Mouse (Mus musculus): ENCODE results near the gene Dock1. TPM values are rescaled to one million over a fixed set of nuclear protein-coding genes. Genes with fewer than 3 reads are reported as not detected.

Gene Dock1
- total RNA-seq, 2 experiments from 2014 or later, result 6.6 to 9.5 TPM

DNA sequence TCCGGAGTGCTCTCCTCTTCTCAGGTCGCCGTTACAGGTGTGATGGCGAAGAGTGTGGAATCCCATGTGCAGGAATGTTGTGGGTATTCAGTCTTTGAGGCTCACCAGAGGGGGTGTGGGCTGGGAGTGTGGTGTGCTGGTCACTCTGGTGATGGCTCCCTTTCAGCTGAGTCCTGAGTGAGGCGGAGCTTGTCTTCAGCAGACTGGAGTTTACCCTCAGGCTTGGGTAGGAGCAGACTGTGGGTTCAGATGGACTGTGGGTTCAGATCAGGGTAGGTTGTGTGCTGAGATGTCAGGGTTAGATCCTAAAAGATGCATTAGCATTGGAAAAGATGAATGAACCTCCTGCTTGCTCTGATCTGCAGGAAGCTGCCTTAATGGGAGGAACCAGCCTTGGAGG lies 29.5 kb downstream of the Dock1 start:
- no peak overlapping the region for H3K4me3 ChIP-seq
- no peak for TF ChIP-seq CTCF (IDR thresholded peaks at IDR 0.05)
- no peak for DNase-seq
- intact Hi-C loops (cut with DNase I), result no loop called here
- no peak overlapping the region for H3K27ac ChIP-seq

DNA sequence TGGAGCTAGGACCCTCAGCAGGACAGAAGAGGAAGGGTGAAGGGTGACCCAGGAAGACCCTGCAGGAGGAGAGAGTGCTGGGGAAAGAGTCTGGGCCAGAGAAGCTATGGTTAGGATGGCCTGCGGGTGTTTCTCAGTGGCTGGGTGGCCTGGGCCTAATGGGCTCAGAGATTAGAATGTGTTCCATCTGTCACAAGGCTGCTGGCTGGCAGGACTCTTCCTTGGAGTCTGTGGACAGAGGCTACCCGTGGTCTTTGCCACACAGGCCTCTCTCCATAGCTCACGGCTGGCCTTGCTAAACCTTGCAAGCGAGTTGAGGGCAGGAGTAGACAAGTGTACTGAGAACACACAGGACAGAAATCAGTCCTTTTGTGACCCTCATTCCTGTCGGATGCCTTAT lies 32.0 kb downstream of the Dock1 start:
- DNase-seq, result no peak
- intact Hi-C loops (cut with DNase I), result no loop called here
- TF ChIP-seq CTCF (IDR thresholded peaks at IDR 0.05), result no peak
- no peak overlapping the region for H3K27ac ChIP-seq
- no peak overlapping the region for H3K4me3 ChIP-seq

DNA sequence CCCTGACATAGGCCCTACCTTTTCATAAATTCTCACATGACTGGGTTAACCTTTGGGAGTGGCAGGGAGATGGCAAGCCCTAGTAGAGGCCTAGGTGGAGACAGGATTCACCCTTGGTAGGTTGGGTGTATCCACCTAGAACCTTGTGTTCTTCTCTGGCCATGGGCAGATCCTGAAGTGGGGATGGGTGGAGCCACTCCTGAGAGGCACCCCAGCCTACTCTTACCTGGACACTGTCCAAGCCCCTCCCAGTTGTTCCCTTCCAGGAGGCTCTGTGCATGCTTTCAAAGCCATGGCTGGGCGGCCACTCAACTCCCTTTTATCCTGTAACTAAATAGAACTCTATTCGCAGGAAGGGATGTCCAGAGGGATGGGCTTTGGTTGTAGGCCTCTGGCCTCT lies 33.2 kb downstream of the Dock1 start:
- H3K27ac ChIP-seq, result no peak overlapping the region
- peak; percentile 48 for DNase-seq

DNA sequence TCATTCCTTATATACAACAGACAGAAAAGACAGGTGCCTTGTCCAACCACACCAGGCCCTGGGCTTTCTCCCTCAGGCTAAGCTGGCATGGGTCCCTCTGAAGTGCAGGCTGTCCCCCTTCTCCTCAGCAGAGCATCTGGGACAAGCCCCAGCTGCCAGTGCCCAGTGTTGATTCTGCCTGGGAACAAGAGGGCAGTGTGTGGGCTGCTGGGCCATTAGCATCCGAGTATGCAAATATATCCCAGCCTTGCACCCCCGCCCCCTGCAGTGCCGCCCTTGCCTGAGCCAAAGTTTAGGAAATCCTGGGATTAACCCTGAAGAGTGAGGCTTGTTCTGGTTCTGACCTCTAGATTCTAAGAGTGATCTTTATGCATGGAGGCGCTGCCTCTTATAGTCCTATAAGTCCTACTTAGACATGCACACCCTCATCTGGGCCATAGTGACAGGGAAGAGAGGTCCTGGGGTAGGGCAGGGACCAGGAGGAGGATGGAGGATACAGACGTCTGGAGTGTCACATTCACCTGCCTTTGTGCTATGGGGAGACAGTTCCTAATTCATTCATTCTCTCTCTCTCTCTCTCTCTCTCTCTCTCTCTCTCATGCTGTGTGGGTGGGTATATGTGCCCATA lies 38.9 kb downstream of the Dock1 start:
- TF ChIP-seq CTCF (IDR thresholded peaks at IDR 0.05), result no peak
- no peak for DNase-seq
- intact Hi-C loops (cut with DNase I), result no loop called here
- Histone ChIP-seq H3K27ac (no peak overlapping the region), H3K4me3 (no peak overlapping the region)

More for the DNA sequence above, 33.2 kb downstream of the Dock1 start:
- no peak overlapping the region for H3K4me3 ChIP-seq
- no peak for TF ChIP-seq CTCF (IDR thresholded peaks at IDR 0.05)
- intact Hi-C loops (cut with DNase I), result no loop called here

DNA sequence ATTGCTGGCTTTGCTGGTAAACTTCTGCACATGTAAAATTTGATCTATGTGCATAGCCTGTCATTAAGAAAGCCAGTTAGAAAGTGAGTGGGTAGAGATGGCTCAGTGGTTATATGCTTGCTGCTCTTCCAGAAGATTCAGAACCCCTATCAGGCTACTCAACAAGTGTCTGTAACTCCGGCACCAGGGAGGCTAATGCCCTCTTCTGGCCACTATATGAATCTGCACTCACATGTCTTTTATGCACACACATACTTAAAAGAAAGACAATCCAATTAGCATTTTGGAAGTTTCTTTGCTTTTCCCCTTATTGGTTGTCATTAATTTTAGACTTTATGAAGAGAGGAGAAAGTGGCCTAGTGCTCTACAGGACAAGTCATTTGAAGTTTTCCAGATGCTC lies 41.1 kb downstream of the Dock1 start:
- TF ChIP-seq CTCF (IDR thresholded peaks at IDR 0.05), result peak; percentile 35; the same call in 1 of the 2 replicates
- no peak overlapping the region for H3K4me3 ChIP-seq
- intact Hi-C loops (cut with DNase I), result no loop called here
- DNase-seq, result no peak
- H3K27ac ChIP-seq, result no peak overlapping the region

DNA sequence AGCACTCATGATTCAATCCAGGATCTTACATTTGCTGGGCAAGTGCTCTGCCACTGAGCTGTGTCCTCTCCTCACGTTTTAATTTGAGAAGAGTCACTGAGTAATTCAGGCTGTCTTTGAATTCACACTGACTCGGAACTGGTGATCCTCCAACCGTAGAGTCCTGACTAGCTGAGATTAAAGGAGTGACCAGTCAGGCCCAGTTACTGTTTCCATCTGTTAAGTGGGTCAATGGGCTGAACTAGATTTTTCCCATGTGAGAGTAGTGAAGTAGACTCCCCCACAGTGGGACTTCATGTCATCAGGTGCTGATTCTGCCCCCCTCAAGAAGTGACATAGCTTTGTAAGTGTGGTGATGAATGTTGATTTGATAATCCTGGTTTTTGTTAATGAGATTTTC lies 49.0 kb downstream of the Dock1 start:
- H3K27ac ChIP-seq, result no peak overlapping the region
- DNase-seq, result no peak
- H3K4me3 ChIP-seq, result no peak overlapping the region
- intact Hi-C loops (cut with DNase I), result no loop called here
- no peak for TF ChIP-seq CTCF (IDR thresholded peaks at IDR 0.05)

DNA sequence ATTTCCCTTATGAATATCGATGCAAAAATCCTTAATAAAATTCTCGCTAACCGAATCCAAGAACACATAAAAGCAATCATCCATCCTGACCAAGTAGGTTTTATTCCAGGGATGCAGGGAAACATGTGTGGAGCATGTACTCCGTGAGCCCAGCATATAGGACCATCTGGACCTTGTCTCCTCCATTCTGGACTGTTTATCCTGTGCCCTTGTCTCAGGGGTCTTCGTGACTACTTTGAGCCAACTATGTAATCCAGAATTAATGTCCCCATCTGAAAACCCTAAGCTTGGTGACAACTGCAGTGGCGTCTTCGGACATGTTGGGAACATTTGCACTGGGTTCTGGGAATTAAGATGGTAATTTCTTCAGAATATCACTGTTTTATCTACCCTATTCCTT lies 51.9 kb downstream of the Dock1 start:
- H3K4me3 ChIP-seq, result no peak overlapping the region
- TF ChIP-seq CTCF (IDR thresholded peaks at IDR 0.05), result no peak
- DNase-seq, result no peak
- H3K27ac ChIP-seq, result no peak overlapping the region
- intact Hi-C loops (cut with DNase I), result no loop called here

DNA sequence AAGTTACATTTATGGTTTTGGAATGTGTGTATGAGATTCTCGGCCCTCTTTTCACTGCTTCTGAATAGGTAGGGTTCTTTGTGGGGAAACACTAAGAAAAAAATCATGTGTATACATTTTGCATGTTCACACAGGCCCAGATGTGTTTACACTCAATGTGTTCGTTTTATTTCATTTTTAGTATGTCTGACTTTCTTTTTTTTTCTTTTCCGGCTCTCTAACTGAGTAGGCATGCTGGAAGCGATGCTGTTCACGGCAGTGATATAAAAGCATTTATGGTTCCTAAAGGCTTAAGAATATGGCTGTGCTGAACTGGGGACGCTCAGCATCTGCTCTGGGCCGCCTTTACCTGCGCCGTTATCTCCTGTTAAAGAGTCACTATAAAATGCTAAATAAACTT lies 52.5 kb downstream of the Dock1 start:
- no peak for TF ChIP-seq CTCF (IDR thresholded peaks at IDR 0.05)
- intact Hi-C loops (cut with DNase I), result no loop called here

DNA sequence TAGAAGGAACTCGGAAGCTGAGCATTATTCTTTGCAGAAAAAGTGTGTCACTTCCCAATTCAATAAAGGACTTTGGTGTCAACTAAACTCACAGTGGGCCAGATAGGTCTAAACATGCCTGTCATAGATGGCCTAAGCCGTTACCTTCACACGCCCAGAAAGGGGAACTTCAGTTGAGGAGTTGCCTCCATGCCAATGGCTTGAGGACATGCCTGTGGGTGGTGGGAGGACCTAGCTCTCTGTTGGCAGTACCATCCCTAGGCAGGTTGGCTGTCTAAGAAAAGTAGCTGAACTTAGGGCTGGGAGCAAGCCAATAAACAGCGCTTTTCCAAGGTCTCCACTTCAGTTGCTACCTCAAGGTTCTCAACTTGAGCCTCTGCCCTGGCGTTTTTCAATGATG lies 53.1 kb downstream of the Dock1 start:
- Histone ChIP-seq H3K27ac (no peak overlapping the region), H3K4me3 (no peak overlapping the region)
- TF ChIP-seq CTCF (IDR thresholded peaks at IDR 0.05), result no peak
- no peak for DNase-seq
- intact Hi-C loops (cut with DNase I), result no loop called here

More for the DNA sequence above, 52.5 kb downstream of the Dock1 start:
- DNase-seq, result no peak
- Histone ChIP-seq H3K4me3 (no peak overlapping the region), H3K27ac (no peak overlapping the region)

DNA sequence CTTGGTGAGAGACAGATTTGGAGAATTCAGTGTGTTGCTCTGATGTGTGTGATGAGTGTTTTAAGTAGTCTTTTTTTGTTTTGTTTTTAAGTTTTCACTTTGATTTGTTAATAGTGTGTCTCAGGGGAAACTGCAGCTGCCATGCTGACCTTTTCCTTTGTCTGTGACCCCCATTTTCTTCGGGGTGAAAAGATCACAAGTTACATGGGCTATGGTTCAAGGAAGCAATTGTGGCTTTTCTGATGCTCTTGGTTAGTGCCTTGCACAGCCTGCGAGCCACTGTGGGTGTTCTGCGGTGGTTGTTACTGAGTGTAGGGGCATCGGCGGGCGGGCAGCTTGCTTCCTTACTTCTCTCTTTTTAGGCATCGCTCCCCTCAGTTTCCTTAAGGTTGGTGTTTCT lies 54.4 kb downstream of the Dock1 start:
- Histone ChIP-seq H3K27ac (no peak overlapping the region), H3K4me3 (no peak overlapping the region)
- intact Hi-C loops (cut with DNase I), result no loop called here
- TF ChIP-seq CTCF (IDR thresholded peaks at IDR 0.05), result no peak
- DNase-seq, result no peak

DNA sequence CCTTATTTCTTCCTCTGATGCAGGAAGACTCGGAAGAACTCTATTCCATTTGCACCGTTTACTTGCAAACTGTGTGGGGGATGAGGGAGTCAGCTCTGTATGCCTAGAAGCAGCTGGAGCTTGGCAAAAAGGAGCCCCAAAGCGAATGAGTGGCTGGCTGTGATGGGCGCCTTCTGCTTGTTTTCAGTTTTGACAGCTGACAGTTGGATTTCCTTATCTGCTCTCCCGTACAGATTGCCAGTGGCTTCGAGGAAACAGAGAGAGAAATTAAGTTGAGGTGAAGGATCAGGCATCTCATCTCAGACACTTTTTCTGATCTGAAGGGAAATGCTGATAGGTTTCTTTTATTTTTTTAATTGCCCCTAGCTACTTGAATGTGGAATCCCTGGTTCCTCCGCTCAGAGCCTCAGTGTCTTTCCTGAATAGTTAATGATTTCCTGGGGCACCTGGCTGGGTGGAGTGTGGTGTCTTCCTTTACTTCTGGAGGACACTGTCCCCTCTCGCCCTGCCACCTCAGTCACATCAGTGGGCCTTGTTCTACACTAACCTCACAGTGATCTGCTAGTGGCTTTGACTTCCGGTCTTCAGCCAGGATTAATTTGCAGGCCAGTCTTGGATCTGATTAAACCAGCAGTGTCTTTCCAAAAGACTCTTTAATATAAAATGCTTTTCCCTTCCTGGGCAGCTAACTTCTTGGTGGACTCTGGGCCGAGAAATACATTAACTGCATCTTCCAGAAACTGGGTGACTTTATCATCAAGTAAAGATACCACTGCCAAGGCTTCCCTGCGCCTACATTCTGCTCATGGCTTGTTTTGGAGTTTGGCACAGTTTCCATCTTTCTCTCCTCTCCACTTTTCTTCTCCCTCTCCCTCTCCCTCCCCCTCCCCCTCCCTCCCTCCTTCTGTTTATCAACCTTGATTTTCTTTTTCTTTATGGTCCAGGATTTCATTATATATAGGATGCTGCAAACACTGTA lies 55.4 kb downstream of the Dock1 start:
- intact Hi-C loops (cut with DNase I), result no loop called here

DNA sequence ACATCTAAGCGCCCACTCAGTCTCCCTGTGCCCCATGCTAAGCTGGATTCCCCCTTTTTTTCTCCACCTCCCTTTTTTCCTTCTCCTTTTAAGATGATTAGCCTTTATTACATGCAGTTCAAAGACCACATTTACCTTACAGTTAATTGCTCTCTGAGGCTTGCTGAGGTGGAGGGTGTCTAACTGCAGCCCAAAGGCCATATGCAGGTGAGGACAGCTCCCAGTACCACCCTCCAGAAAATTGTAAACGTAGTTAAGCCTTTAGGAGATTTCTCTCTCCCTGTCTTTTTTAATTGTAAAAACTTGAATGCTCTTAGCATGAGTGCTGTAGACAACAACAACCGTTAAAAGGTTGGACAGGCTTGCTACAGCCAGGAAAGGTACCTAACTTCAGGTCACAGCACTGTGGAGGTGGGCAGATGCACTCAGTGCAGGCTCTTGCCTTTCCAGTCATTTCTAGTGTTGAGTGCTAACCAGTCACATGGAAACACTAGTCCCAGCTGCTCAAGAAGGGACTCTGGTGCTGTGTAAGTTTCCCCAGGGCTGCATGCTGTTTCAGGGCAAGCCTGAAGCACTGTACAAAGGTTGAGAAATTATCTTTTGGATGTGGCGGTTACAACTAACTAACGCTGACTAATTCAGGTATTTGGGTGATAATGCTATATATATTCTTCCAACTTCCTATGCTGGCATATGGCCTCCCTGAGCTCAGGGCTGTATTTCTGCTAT lies 56.2 kb downstream of the Dock1 start:
- Histone ChIP-seq H3K4me3 (no peak overlapping the region), H3K27ac (no peak overlapping the region)
- DNase-seq, result no peak
- no peak for TF ChIP-seq CTCF (IDR thresholded peaks at IDR 0.05)
- intact Hi-C loops (cut with DNase I), result no loop called here

More for the DNA sequence above, 55.4 kb downstream of the Dock1 start:
- no peak for DNase-seq
- Histone ChIP-seq H3K27ac (no peak overlapping the region), H3K4me3 (no peak overlapping the region)
- no peak for TF ChIP-seq CTCF (IDR thresholded peaks at IDR 0.05)

DNA sequence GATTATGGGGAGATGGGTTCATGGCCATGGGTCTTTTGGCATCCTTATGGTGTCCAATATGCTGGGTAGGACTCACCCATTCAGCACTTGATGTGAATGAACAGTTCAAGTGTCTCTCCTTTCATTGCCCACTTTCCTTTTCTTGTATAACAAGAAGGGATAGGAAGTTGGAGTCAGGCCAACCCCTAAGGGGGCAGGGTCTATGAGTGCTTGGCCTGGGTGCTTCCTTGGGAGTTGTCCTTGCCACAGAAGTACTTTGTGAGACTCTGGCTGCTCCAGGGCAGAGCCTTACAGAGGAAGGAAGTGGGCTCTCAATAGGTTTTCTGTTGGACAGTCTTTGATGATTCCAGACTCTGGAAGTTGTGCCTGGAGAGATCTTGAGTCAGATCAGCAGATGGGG lies 58.9 kb downstream of the Dock1 start:
- no peak overlapping the region for H3K27ac ChIP-seq
- intact Hi-C loops (cut with DNase I), result no loop called here
- TF ChIP-seq CTCF (IDR thresholded peaks at IDR 0.05), result no peak
- H3K4me3 ChIP-seq, result no peak overlapping the region
- no peak for DNase-seq
